Mouse (Mus musculus): ENCODE measurements around the gene Myoz2.

GRCm38 (mm10) chr3:122986906-122987305 lies 47.9 kb downstream of the Myoz2 start:
- TF ChIP-seq CTCF (IDR thresholded peaks at IDR 0.05; ENCODE audit: borderline replicate concordance, extremely low read depth, insufficient read depth, insufficient read length) (no peak), POLR2A (IDR thresholded peaks at IDR 0.05; ENCODE audit: borderline replicate concordance, extremely low read depth, insufficient read depth, insufficient read length, poor library complexity, severe bottlenecking) (no peak)

All from brain, embryonic 14.5 days (tissue).